In the genomic region with DNA sequence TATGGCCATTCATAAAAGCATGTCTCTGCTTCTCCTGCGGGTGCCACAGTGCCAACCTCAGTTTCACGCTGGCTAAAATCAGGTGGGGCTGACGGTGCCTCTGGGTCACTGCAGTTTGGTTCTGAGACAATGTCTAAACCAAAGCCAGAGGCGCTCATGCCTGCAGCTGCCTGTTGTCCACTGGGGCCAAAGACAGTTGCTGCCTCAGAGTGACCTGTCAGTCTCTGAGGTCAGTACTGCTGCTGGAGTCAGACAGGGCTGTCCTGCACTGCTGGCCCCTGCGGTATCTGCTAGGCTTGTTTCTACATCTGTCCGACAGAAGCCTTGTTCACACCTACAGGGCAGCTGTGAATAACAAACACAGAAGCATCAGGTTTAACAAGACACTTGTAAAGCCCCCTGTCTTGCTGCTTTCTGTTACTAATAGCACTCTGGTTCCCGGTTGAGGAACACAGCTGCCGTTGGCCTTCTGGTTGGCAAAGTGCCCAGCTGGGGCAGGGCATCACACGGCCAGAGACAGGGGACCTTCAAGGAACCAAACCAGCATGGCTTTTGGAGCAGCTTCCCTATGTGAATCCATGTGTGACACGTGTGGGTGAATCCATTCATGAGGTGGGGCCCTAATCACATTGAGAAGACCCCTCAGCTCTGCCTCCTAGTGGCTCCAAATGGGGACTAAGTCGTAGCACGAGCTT, we compare ENCODE assay signal across 9 mouse cellular contexts.
DNase-seq lines count a peak whose midpoint lies in the region; ATAC-seq and TF ChIP-seq lines count a peak whose summit lies in the region.
"Had no signal": no experiment of that assay in that cellular context is flagged by ENCODE, and none has a peak within 500 bp of the region (broad histone marks: within the 10 kb centered on the region; RNA-seq: fewer than 3 reads in every experiment).

No protein-coding gene starts in this region.

- H3K27ac ChIP-seq in limb, embryonic 14.5 days (replicated peaks; ENCODE audit: low read depth, low read length): no peak overlapping the region

- 42% methylated on average over 12 of the region's 12 CpGs for WGBS in lung, adult 2 months
- WGBS in limb, embryonic 14.5 days: 41% methylated on average over 12 of the region's 12 CpGs

- H3K9ac ChIP-seq in limb, embryonic 14.5 days (ENCODE audit: low read depth, low read length, severe bottlenecking): no peak overlapping the region

- DNase-seq in heart, postnatal 14 days: peak; percentile 39 to 52
- DNase-seq in heart, postnatal 25 days (ENCODE audit: low spot score): no peak
- DNase-seq in lung, postnatal 10 days: peak; percentile 59
- no peak for DNase-seq in lung, adult 2 months
- peak; percentile 72 for DNase-seq in adrenal gland, postnatal 10 days
- peak; percentile 47 for DNase-seq in limb, embryonic 14.5 days (ENCODE audit: low spot score)
- DNase-seq in right cerebral cortex, postnatal 4 days: no peak

- no peak for TF ChIP-seq POLR2A in lung, adult 2 months (IDR thresholded peaks at IDR 0.05; ENCODE audit: borderline replicate concordance, extremely low read depth, low read depth, low read length)
- no peak for TF ChIP-seq POLR2A in limb, embryonic 14.5 days (IDR thresholded peaks at IDR 0.05; ENCODE audit: borderline replicate concordance, extremely low read depth, insufficient read depth, insufficient read length)

- no peak overlapping the region for H3K4me3 ChIP-seq in lung, adult 2 months (replicated peaks; ENCODE audit: extremely low read depth, low read depth, low read length)
- H3K4me3 ChIP-seq in limb, embryonic 14.5 days (replicated peaks; ENCODE audit: low read length): no peak overlapping the region

- TF ChIP-seq CTCF in lung, adult 2 months (IDR thresholded peaks at IDR 0.05; ENCODE audit: insufficient read depth, low read length): no peak

- peak; percentile 70 for ATAC-seq in limb, embryonic 14.5 days (ENCODE audit: low FRiP score, low read depth)
- ATAC-seq in activated CD4-positive, CD25-positive, alpha-beta regulatory T cell, adult 4 months: no peak

- no peaks in the 10 kb centered on the region for H3K27me3 ChIP-seq in limb, embryonic 14.5 days (ENCODE audit: control insufficient read depth, insufficient read depth, low read length)

- no peaks in the 10 kb centered on the region for H3K4me1 ChIP-seq in lung, adult 2 months (ENCODE audit: control insufficient read depth, insufficient read depth, low read length)
- H3K4me1 ChIP-seq in limb, embryonic 14.5 days (ENCODE audit: control insufficient read depth, insufficient read depth, low read length): peaks cover 10% of the 10 kb centered on the region

- intact Hi-C loops in heart, postnatal 14 days (cut with DNase I): no loop called here
- intact Hi-C loops in heart, postnatal 25 days (cut with DNase I): no loop called here

- H3K4me2 ChIP-seq in limb, embryonic 14.5 days (replicated peaks; ENCODE audit: low read depth, low read length, severe bottlenecking): no peak overlapping the region
- H3K4me2 ChIP-seq: liver, embryonic 11.5 days had no signal

- H3K9me3 ChIP-seq in limb, embryonic 14.5 days (ENCODE audit: control insufficient read depth, low read length): no peaks in the 10 kb centered on the region

- H3K36me3 ChIP-seq in limb, embryonic 14.5 days (ENCODE audit: control insufficient read depth, insufficient read depth, low read length): no peaks in the 10 kb centered on the region

Comparison
In these comparisons a context has a peak if more than half of its experiments do, and no peak if none do; other contexts are left out.
1. DNase-seq: peak in heart, postnatal 14 days (2 of 2), lung, postnatal 10 days (single experiment), adrenal gland, postnatal 10 days (single experiment) and limb, embryonic 14.5 days (single experiment); none in heart, postnatal 25 days (single experiment), lung, adult 2 months (single experiment) and right cerebral cortex, postnatal 4 days (single experiment).